Mouse (Mus musculus): ENCODE measurements around the gene 1500009C09Rik. TPM values are rescaled to one million over a fixed set of nuclear protein-coding genes. Genes with fewer than 3 reads are reported as not detected.

1500009C09Rik gene
- not detected for total RNA-seq (2023)

DNA sequence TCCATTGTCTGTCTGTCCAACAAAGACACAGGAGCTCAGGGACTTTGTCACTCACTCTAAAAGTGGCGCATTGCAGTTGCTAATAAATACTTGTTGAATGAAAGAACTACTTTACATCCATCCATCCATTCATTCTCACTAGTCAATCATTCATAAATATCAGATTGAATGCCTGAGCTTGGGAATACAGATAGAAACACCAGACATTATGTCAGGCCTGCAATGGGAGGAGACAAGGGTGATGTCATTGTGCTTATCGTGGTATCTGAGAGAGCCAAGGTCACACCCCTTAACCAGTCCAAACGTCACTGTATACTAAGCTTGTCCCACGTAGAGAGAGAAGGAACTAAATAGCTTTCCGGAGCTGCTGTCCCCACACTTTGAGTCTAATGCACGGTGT is at the start of gene 1500009C09Rik:
TSS of gene 1500009C09Rik (plus strand) at position 301 of the 400 bp plus-strand sequence.

DNA sequence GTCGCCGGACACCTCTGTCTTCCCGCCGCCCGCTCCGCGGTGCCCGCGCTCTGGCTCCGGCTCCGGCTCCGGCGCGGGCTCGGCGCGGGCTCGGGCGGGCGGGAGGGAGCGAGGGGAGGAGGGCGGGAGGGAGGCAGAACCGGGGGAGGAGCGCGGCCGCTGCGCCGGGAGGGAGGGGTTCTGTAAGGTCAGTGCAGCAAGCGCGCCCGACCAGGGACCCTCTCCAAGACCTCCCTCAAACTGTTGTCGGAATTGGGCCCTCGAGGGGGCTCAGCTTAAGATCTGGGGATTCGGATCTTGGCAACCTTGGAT is 39.5 kb upstream of the 1500009C09Rik start, which contains the start of gene Shisa8:
TSS of gene Shisa8 (minus strand) at position 64 of the 312 bp plus-strand sequence.

DNA sequence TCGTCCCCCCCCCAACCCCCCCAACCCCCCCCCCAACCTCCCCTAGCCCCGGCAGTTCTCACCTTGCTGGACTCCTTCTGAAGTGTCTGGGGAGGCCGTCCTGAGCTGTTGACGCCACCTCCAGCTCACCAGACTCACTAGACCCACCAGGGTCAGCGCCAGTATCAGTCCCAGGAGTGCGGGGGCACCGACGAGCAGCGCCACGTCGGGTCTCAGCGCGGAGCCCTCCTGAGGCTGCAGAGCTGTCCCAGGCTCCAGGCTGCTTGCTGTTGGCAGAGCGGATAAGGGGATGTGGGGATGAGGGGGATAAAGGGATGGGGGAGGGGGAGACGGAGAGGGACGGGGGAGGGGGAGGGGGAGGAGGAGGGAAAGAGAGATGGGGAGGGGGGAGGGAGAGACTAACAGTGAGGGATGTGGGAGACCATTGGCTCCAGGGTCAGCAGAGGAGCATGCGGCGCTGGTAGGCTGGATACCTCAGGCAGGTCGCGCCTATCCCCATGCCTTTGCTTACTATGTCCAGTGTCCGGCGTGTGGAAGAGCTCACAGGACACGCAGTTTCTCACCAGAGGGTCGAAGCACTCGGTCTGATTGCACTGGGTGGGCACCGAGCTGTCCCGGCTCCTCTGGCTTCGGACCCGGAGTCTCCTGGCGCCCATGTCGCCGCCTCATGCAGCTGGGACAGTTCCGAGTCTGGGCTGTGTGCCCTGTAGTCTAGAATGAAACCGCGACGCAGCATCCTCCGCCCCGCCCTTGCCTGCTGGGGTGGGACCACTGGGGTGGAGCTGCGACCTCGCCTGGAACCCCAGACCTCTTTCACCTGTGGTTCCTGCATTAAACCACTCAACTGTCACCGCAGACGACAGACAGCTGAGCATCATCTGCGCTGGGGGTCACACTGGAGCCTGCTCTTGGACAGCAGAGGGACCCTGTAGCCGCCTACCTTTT is 28.3 kb upstream of the 1500009C09Rik start, which contains the start of gene Tnfrsf13c:
TSS of gene Tnfrsf13c (minus strand) at position 713 of the 945 bp plus-strand sequence.

DNA sequence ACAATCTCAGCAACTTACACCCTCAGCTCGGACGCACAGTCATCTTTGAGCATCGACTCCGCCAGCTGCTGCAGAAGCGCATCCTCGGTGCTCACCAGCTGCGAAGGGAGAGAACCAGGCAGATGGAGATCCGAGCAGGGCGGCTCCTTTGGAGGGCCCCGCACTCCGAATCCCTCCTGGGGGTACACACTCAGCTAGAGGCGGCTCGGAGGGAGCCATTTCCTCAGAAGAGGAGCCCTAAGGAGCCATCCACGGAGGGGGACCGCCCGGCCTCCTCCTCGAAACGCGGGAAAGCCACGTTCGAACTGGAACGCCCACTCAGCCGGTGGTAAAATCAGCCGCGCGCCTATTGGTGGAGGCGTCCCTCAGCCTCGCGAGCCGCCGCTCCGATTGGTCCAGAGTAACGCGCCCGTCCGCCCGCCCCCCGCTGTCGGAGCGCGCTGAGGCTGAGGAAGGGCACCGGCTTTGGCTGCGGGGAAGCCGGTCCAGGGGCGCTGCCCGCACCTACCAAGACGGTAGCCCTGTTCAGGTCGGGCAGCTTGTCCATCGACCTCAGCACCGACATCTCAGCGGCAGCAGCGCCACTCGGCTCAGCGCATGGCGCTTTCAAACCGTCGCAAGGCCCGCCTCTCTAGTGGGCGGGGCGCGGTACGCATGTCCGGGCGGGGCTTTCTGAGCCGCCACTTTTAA is 7.9 kb upstream of the 1500009C09Rik start, which contains the start of gene Cenpm:
TSS of gene Cenpm (minus strand) at position 634 of the 690 bp plus-strand sequence.

DNA sequence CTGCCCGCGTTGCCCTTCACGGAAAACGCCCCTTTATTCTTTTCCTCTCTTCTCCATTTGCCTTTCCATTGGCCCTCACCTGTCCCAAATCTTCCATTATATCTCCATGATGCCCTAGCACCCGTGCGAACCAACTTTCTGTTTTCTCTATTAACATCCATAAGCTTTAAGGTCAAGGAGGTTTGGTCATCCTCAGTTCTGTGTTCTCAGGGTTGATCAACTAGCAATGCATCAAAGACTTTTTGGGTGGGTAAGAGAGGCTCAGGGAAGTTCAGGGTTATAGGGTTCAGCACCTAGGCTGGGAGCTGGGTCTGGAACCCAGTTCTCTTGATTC is 22.4 kb downstream of the 1500009C09Rik start, which contains the start of gene Sept3:
TSS of gene Sept3 (plus strand) at position 301 of the 334 bp plus-strand sequence.

DNA sequence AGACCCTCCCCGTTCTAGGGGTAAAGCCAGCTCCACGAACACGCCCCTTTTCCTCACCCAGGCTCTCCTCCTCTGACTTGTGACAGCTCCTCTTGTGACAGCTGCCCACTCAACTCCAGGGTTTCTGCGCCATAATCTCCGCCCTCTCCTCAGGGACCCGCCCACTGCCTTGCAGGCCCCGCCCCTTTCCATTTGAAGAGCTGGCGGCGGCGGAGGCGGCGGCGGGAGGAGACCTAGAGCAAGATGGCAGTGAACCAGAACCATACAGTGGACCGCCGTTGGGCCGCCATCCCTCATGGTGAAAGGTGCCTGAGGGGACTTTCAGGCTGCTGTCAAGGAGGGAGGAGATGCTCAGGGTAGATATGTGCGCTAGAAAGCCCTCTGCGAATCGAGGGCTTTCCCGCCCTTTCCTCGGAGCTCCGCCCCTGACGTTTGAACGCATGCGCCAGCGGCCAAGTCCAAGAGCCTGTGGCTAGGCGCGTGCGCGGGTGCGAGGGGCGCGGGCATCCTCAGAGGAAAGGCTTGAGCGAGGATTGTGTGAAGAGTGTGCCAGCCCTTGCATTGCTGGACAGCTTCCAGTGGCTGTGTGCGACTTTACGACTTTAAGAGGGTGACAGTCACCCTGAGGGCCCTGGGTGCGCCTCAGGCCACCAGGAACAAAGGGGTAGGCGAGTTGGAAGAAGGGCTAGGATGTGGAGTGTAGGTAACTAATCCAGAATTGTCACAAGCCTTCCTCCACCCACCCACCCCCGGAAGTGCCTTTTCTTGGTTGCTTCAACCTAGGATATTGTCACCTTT is 46.8 kb downstream of the 1500009C09Rik start, which contains the start of gene Wbp2nl:
TSS of gene Wbp2nl (plus strand) at position 191 of the 798 bp plus-strand sequence.

Other genes starting within 250 kb of the 1500009C09Rik start
- gene Desi1, start 218.5 kb upstream of the 1500009C09Rik start, total RNA-seq (2023), result 18.6 TPM
- gene Snu13, start 204.8 kb upstream of the 1500009C09Rik start, total RNA-seq (2023), result 79.1 TPM
- gene 4930407I10Rik, start 193.2 kb upstream of the 1500009C09Rik start, total RNA-seq (2023), result not detected
- gene Mei1, start 182.4 kb upstream of the 1500009C09Rik start, total RNA-seq (2023), result not detected
- gene Ccdc134, start 124.5 kb upstream of the 1500009C09Rik start, total RNA-seq (2023), result 33.6 TPM
- gene Srebf2, start 105.2 kb upstream of the 1500009C09Rik start, total RNA-seq (2023), result 239 TPM
- gene Shisa8, start 39.6 kb upstream of the 1500009C09Rik start, total RNA-seq (2023), result 0.29 TPM
- 18.9 TPM for gene Tnfrsf13c, start 28.0 kb upstream of the 1500009C09Rik start, total RNA-seq (2023)
- gene Cenpm, start 7.6 kb upstream of the 1500009C09Rik start, total RNA-seq (2023), result 1.7 TPM
- gene Sept3, start 22.5 kb downstream of the 1500009C09Rik start, total RNA-seq (2023), result not detected
- not detected for gene Wbp2nl, start 46.6 kb downstream of the 1500009C09Rik start, total RNA-seq (2023)
- gene Naga, start 86.5 kb downstream of the 1500009C09Rik start, total RNA-seq (2023), result 43.6 TPM
- gene Pheta2, start 86.5 kb downstream of the 1500009C09Rik start, total RNA-seq (2023), result 0.26 TPM
- 97.2 TPM for gene Smdt1, start 86.6 kb downstream of the 1500009C09Rik start, total RNA-seq (2023)
- gene Ndufa6, start 101.9 kb downstream of the 1500009C09Rik start, total RNA-seq (2023), result 130 TPM
- gene Cyp2d22, start 127.9 kb downstream of the 1500009C09Rik start, total RNA-seq (2023), result 11.3 TPM
- gene Cyp2d11, start 141.6 kb downstream of the 1500009C09Rik start, total RNA-seq (2023), result not detected
- not detected for gene Cyp2d10, start 154.8 kb downstream of the 1500009C09Rik start, total RNA-seq (2023)
- not detected for gene Cyp2d9, start 181.0 kb downstream of the 1500009C09Rik start, total RNA-seq (2023)

Data from CD4-positive naive resting alpha-beta T cell, adult 76 days (primary cell).